Mouse (Mus musculus) adrenal gland, adult 18-20 months (tissue): ENCODE data around the gene Mn1. TPM values are rescaled to one million over a fixed set of nuclear protein-coding genes. Genes with fewer than 3 reads are reported as not detected.
A peak's percentile ranks its signal among the peaks of the same experiment; 100 is the strongest.

ENCODE experiments used
- DNase-seq, 2 experiments: peaks; one replicate each; pipeline ENCODE4 v3.0.0; 2021 to 2022; ENCODE audit warnings: low spot score in 2 of 2
- total RNA-seq, 2 experiments: library from RNA; stranded (reverse); gene quantifications; 1 replicate in 1 of 2; 2 replicates in 1 of 2; pipeline ENCODE4 v1.2.3; 2021

Mn1 gene
- total RNA-seq, 2 experiments from 2014 or later: 3.9 to 4.9 TPM

GRCm38 (mm10) chr5:111408470-111409105, 8.6 kb upstream of the Mn1 start:
- no peak for DNase-seq

GRCm38 (mm10) chr5:111409412-111410044, 7.6 kb upstream of the Mn1 start:
- no peak for DNase-seq

DNA sequence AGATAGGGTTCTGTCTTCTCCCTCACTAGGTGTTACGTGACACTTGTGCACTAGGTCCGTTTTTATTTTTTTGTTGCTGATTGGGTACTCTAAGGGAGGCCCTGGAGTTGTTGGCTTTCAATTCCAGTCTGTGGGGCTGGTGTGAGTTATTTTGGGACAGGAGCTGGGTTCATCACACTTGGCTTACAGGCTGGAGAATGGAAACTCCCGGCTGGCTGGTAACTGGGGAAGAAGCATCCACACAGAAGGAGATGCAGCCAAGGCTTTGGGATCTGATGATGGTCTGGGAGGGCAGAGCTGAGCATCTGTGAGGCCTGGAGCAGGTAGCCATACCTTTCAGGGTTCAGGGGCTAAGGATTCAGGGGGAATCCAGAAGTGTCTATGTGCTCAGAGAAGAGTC, 6.5 kb upstream of the Mn1 start:
- DNase-seq: no peak

GRCm38 (mm10) chr5:111414192-111414591, 3.0 kb upstream of the Mn1 start:
- DNase-seq: peak; percentile 53 to 69

GRCm38 (mm10) chr5:111414770-111415249, 2.4 kb upstream of the Mn1 start:
- no peak for DNase-seq

GRCm38 (mm10) chr5:111415575-111415974, 1.6 kb upstream of the Mn1 start:
- no peak for DNase-seq

DNA sequence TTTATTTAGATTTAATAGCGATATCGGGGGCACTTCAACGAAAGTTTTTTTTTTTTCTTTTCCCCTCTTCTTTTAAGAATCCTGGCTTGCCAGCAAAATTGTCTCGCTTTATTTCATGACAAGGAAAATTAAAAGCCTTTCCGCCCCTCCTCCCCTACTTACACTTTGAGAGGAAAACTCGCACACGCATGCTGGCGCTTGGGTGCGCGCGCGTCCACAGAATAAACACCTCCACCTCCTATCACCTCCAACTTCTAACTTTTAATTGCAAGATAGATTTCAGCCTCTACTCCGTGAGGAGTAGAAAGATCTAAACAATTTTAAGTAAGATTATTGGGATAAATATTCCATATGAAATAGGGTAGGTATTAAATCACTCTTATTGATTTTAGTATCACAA, 1.1 kb upstream of the Mn1 start:
- no peak for DNase-seq

DNA sequence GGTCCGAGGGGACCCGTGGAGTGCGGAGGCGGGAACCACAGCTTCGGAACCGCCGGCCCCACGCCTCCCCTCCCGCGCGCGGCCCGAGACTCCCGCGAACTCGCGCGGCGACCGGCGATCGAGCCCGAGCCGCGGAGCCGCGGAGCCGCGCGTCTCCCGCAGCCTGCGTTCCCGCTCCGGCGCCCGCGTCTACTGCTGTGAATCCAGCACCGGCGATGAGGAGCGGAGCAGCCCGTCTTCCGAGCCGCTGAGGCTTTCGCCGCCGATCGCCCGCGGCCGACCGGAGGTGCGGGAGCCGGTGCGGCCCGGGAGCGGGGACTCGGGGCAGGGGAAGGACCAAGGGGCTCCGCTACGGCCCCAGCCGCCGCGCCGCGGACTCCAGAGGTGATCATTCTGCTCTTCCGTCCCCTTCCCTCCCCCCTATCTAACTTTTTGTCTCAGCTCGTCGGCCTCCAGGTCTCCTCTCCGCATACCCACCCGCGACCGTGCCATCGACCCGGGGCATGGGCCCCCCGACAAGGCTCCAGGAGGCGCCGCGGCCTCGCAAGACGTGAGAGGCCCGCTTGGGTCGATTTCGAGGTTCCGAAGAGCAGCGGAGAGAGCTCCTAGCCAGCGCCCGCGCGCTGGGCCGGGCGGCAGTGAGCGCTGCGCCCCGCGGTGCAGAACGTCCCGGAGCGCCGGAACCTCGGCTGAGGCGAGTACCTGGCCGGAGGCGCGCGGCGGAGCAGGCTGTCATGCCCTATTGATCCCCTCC, 393 bp downstream of the Mn1 start:
- DNase-seq: no peak

DNA sequence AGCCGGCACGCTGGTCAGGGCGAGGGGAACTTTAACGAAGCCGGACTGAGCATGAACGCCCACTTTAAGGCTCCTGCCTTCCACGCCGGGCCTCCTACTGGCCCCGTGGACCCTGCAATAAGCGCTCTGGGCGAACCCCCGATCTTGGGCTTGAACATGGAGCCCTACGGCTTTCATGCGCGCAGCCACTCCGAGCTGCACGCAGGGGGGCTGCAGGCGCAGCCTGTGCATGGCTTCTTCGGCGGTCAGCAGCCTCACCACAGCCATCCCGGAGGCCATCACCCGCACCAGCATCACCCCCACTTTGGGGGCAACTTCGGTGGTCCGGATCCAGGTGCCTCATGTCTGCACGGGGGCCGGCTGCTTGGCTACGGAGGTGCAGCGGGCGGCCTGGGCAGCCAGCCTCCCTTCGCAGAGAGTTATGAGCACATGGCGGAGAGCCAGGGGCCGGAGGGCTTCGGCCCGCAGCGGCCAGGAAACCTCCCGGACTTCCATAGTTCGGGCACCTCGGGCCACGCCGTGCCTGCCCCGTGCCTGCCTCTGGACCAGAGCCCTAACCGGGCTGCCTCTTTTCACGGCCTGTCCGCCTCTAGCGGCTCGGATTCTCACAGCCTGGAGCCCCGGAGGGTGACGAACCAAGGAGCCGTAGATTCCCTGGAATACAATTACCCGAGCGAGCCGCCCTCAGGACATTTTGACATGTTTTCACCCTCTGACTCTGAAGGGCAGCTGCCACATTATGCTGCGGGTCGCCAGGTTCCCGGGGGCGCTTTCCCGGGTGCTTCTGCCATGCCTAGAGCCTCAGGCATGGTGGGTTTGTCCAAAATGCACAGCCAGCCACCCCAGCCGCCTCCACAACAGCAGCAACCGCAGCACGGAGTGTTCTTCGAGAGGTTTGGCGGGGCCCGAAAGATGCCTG, 1.3 kb downstream of the Mn1 start:
- DNase-seq: no peak

GRCm38 (mm10) chr5:111419121-111419881, 2.1 kb downstream of the Mn1 start:
- DNase-seq: no peak

DNA sequence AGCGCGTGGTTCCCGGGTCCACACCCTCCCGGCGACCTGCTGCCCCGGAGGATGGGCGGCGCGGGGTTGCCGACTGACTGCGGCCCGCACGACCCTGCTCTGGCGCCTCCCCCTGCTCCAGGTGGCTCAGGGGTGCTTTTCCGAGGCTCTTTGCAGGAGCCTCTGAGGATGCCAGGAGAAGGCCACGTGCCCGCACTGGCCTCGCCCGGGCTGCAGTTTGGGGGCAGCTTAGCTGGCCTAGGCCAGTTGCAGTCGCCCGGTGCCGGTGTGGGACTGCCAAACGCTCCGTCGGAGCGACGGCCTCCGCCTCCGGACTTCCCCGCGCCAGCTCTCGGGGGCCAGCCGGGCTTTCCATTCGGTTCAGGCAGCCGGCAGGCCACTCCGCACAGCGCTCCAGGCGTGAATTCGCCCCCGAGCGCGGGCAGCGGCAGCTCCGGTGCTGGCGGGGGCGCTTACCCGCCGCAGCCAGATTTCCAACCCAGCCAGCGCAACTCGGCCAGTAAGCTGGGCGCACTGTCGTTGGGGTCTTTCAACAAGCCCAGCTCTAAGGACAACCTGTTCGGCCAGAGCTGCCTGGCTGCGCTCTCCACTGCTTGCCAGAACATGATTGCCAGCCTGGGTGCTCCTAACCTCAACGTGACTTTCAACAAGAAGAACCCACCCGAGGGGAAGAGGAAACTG, 3.0 kb downstream of the Mn1 start:
- DNase-seq: no peak

DNA sequence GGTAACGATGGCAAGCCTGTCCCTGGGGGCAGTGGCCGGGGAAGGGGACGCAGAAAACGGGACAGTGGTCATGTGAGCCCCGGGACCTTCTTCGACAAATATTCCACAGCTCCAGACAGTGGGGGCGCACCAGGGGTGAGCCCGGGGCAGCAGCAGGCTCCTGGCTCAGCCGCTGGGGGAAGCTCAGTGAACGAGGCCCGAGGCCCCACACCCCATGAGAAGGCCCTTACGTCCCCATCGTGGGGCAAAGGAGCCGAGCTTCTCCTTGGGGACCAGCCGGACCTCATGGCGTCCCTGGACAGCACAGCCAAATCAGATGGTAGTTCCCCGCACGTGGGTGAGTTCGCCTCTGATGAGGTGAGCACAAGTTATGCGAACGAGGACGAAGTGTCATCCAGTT, 3.7 kb downstream of the Mn1 start:
- DNase-seq: no peak

DNA sequence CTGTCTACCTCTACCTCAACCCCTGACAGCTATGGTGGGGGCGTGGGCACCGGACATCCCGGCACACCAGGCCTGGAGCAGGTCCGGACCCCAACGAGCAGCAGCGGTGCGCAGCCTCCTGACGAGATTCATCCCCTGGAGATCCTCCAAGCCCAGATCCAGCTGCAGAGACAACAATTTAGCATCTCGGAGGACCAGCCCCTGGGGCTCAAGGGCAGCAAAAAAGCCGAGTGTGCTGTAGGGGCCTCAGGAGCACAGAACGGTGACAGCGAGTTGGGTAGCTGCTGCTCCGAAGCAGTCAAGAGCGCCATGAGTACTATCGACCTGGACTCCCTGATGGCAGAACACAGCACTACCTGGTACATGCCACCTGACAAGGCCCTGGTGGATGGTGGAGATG, 4.3 kb downstream of the Mn1 start:
- DNase-seq: no peak

- DNase-seq: no peak
Measured at GRCm38 (mm10) chr5:111422058-111422800, 5.1 kb downstream of the Mn1 start.

GRCm38 (mm10) chr5:111423011-111423410, 5.8 kb downstream of the Mn1 start:
- no peak for DNase-seq

DNA sequence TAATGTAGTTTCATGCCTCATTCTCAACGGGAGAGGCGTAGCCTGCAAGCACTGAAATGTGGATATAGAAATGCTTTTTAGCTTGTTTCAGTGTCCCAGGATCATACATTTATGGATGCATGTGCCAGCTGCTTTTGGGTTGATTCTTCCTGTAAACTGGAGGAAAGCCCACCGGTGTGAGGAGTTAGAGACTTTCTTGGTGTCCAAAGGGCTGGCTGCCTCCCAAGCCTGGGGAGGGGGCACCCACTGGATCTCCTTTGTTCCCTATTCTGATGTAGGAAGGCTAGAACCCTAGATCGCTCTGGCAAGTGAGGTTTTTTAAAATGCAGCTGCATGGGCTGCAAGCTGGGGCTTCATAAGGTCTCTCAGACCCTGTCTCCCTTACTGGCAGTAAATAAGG, 6.5 kb downstream of the Mn1 start:
- DNase-seq: no peak

GRCm38 (mm10) chr5:111425813-111426212, 8.7 kb downstream of the Mn1 start:
- no peak for DNase-seq

GRCm38 (mm10) chr5:111426249-111426648, 9.1 kb downstream of the Mn1 start:
- DNase-seq: no peak

GRCm38 (mm10) chr5:111428882-111429281, 11.7 kb downstream of the Mn1 start:
- no peak for DNase-seq
